Mouse (Mus musculus) heart, postnatal 0 days (tissue): ENCODE results near the gene Trir.

ENCODE experiments used
- CTCF ChIP-seq: IDR thresholded peaks from 2 replicates; pipeline ENCODE4 v1.5.1; 2016; ENCODE audit warnings: antibody characterized with exemption, control low read depth, low read depth
- EP300 ChIP-seq: IDR thresholded peaks from 2 replicates; pipeline ENCODE4 v1.6.1; 2016; ENCODE audit warnings: antibody characterized with exemption, low read depth

- TF ChIP-seq CTCF (no peak), EP300 (no peak)
Measured at GRCm38 (mm10) chr8:85037366-85037680, 10.7 kb downstream of the Trir start.
